Mouse (Mus musculus): ENCODE measurements around the gene Lmln. TPM values are rescaled to one million over a fixed set of nuclear protein-coding genes. Genes with fewer than 3 reads are reported as not detected.

Lmln gene
- total and polyA plus RNA-seq, 3 experiments = 2.0 to 3.8 TPM; not detected in 1

DNA sequence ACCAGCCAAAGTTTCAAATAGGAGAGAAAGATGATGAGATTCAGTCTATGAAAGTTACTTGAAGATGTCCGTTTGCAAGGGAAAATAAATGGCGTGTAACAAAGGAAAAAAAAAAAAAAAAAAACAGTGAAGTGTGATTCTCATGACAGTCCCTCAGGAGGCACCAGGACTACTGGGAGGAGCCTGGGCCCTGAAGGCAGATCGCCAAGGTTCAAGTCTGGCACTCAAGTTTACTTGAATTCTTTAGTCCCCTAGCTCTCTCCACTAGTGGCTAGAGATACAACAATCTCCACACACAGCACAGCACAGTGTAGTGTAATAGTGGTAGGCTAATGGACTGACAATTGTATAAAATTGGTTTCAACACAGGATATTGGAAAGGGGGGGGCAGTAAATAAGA lies 40.9 kb upstream of the Lmln start:
- Histone ChIP-seq H3K4me1 (ENCODE audit: control insufficient read depth in 1 of 2, insufficient read depth in 2 of 2, low read length in 2 of 2) (no peaks in the 10 kb centered on the region; a peak in 1 of 4 replicates), H3K79me2 (ENCODE audit: control insufficient read depth, insufficient read depth, low read length, poor library complexity) (no peaks in the 10 kb centered on the region), H3K27ac (ENCODE audit: control insufficient read depth, low read depth, low read length) (no peak overlapping the region), H3K27me3 (ENCODE audit: control insufficient read depth in 1 of 2, insufficient read depth in 2 of 2, low read length in 2 of 2) (no peaks in the 10 kb centered on the region), H3K9me3 (replicated peaks; ENCODE audit: insufficient read depth, low read length) (no peaks in the 10 kb centered on the region), H3K4me3 (ENCODE audit: control insufficient read depth in 1 of 2, insufficient read depth in 1 of 2, low read depth in 2 of 2, low read length in 2 of 2) (no peak overlapping the region), H3K36me3 (ENCODE audit: control insufficient read depth in 1 of 2, insufficient read depth in 2 of 2, low read length in 2 of 2) (no peaks in the 10 kb centered on the region; a peak in 1 of 4 replicates), H3K9ac (ENCODE audit: control insufficient read depth, low read depth, low read length, poor library complexity, severe bottlenecking) (no peak overlapping the region)
- no peak for DNase-seq (ENCODE audit: low read depth, low spot score)
- TF ChIP-seq MAFK (IDR thresholded peaks at IDR 0.05; ENCODE audit: borderline replicate concordance, low read depth, low read length) (no peak), POLR2AphosphoS2 (IDR thresholded peaks at IDR 0.05; ENCODE audit: low read length) (no peak)

DNA sequence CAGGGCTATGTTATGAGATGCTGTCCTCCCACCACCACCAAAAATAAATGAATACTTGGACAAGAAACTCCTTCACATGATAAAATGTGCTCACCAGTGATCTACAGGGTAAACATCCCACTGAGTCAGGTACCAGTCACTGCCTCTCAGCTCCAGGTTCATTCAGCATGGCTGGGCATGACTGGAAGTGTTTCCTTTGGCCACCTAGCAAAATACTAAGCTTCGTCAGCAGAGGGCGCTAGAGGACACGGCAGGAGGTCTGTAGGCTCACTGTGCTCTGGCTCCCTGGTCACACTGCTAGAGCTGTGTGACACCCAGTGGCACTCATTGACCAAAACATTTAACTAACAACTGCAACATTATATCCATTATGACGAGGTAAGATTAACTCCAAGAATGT lies 38.6 kb upstream of the Lmln start:
- Histone ChIP-seq H3K36me3 (ENCODE audit: control insufficient read depth in 1 of 2, insufficient read depth in 2 of 2, low read length in 2 of 2) (no peaks in the 10 kb centered on the region), H3K9ac (ENCODE audit: control insufficient read depth, low read depth, low read length, poor library complexity, severe bottlenecking) (no peak overlapping the region), H3K9me3 (replicated peaks; ENCODE audit: insufficient read depth, low read length) (no peaks in the 10 kb centered on the region), H3K27ac (ENCODE audit: control insufficient read depth, low read depth, low read length) (no peak overlapping the region), H3K79me2 (ENCODE audit: control insufficient read depth, insufficient read depth, low read length, poor library complexity) (no peaks in the 10 kb centered on the region), H3K4me1 (ENCODE audit: control insufficient read depth in 1 of 2, insufficient read depth in 2 of 2, low read length in 2 of 2) (no peaks in the 10 kb centered on the region), H3K4me3 (ENCODE audit: control insufficient read depth in 1 of 2, insufficient read depth in 1 of 2, low read depth in 2 of 2, low read length in 2 of 2) (no peak overlapping the region), H3K27me3 (ENCODE audit: control insufficient read depth in 1 of 2, insufficient read depth in 2 of 2, low read length in 2 of 2) (no peaks in the 10 kb centered on the region)
- DNase-seq (ENCODE audit: low read depth, low spot score) = peak; percentile 86
- TF ChIP-seq ZNF384 (IDR thresholded peaks at IDR 0.05; ENCODE audit: low read depth, low read length) (peak; percentile 48; the same call in 1 of the 2 replicates), KAT2A (conservative IDR thresholded peaks at IDR 0.05; ENCODE audit: low read depth, low read length) (no peak), JUND (IDR thresholded peaks at IDR 0.05; ENCODE audit: low read depth, low read length) (no peak), POLR2AphosphoS2 (IDR thresholded peaks at IDR 0.05; ENCODE audit: low read length) (no peak), RAD21 (IDR thresholded peaks at IDR 0.05; ENCODE audit: low read depth, low read length) (peak; percentile 79), ZC3H11A (IDR thresholded peaks at IDR 0.05; ENCODE audit: low read depth, low read length) (peak; percentile 67), ZMIZ1 (IDR thresholded peaks at IDR 0.05; ENCODE audit: low read depth, low read length) (no peak), CTCF (IDR thresholded peaks at IDR 0.05 in 2 of 3, conservative IDR thresholded peaks at IDR 0.05 in 1 of 3; ENCODE audit: control insufficient read depth in 1 of 3, insufficient read depth in 1 of 3, low read depth in 2 of 3, low read length in 3 of 3, poor library complexity in 1 of 3, severe bottlenecking in 1 of 3) (peak; percentile 93 to 98 (median 97)), MYC (IDR thresholded peaks at IDR 0.05; ENCODE audit: low read depth, low read length) (0 out of 2 replicates have a peak, but pooled peaks have one; percentile 23), RCOR1 (IDR thresholded peaks at IDR 0.05; ENCODE audit: low read depth, low read length) (no peak), UBTF (IDR thresholded peaks at IDR 0.05; ENCODE audit: borderline replicate concordance, insufficient read depth, low read depth, low read length) (no peak), TAL1 (IDR thresholded peaks at IDR 0.05; ENCODE audit: low read length) (no peak), EP300 (IDR thresholded peaks at IDR 0.05; ENCODE audit: low read depth in 1 of 2, low read length in 2 of 2) (no peak), MAX (IDR thresholded peaks at IDR 0.05; ENCODE audit: low read length) (0 out of 2 replicates have a peak, but pooled peaks have one; percentile 13), ETS1 (IDR thresholded peaks at IDR 0.05; ENCODE audit: low read depth, low read length) (no peak), SMC3 (IDR thresholded peaks at IDR 0.05; ENCODE audit: low read depth, low read length) (peak; percentile 85)
